Mouse (Mus musculus) limb, embryonic 15.5 days (tissue): ENCODE results near the gene Dbr1. TPM values are rescaled to one million over a fixed set of nuclear protein-coding genes. Genes with fewer than 3 reads are reported as not detected.

Experiments
- ATAC-seq: fragments of 200-750 bp; cut with Nextera tagmentation; 2 replicates; pipeline ENCODE4 v1.8.0; 2017; ENCODE audit warnings: low read depth, moderate TSS enrichment; ENCODE audit not compliant: insufficient number of reproducible peaks, low FRiP score, low TSS enrichment
- H3K27ac ChIP-seq: fragments of 300-500 bp; sonication (generic); 2 replicates; pipeline ENCODE4 v1.5.1; 2015; ENCODE audit warnings: moderate library complexity, mild to moderate bottlenecking, inconsistent platforms
- H3K27me3 ChIP-seq: fragments of 300-500 bp; sonication (generic); 2 replicates; pipeline ENCODE4 v1.6.1; 2015; ENCODE audit warnings: inconsistent platforms
- H3K36me3 ChIP-seq: fragments of 300-500 bp; sonication (generic); 2 replicates; pipeline ENCODE4 v1.6.1; 2015; ENCODE audit warnings: inconsistent platforms
- H3K4me1 ChIP-seq: fragments of 300-500 bp; sonication (generic); 2 replicates; pipeline ENCODE4 v1.6.1; 2015; ENCODE audit warnings: inconsistent platforms
- H3K4me2 ChIP-seq: fragments of 300-500 bp; sonication (generic); 2 replicates; pipeline ENCODE4 v1.6.1; 2015; ENCODE audit warnings: mild to moderate bottlenecking, inconsistent platforms
- H3K4me3 ChIP-seq: fragments of 300-500 bp; sonication (generic); 2 replicates; pipeline ENCODE4 v1.5.1; 2015; ENCODE audit warnings: mild to moderate bottlenecking, inconsistent platforms
- H3K9ac ChIP-seq: fragments of 300-500 bp; sonication (generic); 2 replicates; pipeline ENCODE4 v1.6.1; 2015; ENCODE audit warnings: inconsistent platforms
- H3K9me3 ChIP-seq: fragments of 300-500 bp; sonication (generic); 2 replicates; pipeline ENCODE4 v1.6.1; 2016; ENCODE audit warnings: inconsistent platforms
- WGBS: fragments of 180-500 bp; shearing (Covaris S2); methylation state at CpG from one replicate; pipeline ENCODE4 v1.1.7; 2015; 5-methylcytosine and 5-hydroxymethylcytosine counted together
- polyA plus RNA-seq: library from polyadenylated mRNA; unstranded; fragments of >200 nt; fragmentation: Nextera tagmentation; extraction: Ambion mirVana; gene quantifications from 2 replicates; pipeline ENCODE4 v1.2.1, GENCODE M21; 2015

Dbr1 gene
- polyA plus RNA-seq, 1 experiment from 2014 or later = 29.0 TPM

DNA sequence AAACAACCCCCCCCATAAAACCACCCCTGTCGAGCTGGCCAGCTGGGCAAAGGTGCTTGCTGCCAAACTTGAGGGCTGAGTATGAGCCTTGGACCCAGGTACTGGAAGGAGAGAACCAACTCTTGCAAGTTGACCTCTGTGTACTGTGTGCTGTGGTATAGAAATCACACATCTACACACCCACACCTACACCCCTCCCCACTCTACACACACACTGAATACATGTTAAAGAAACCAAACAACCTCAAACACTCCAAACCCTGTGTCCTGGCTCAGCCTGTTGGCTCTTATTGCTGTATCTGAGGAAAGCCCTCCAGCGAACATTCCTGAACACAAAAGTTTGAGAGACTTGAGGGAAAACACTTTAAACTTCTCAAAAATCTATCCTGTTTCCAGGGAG, 47.4 kb downstream of the Dbr1 start:
- no peak for ATAC-seq
- no peak overlapping the region for H3K9ac ChIP-seq
- no peak overlapping the region for H3K27ac ChIP-seq
- H3K4me1 ChIP-seq = no peaks in the 10 kb centered on the region
- WGBS = 36% methylated on average over 2 of the region's 2 CpGs
- H3K4me2 ChIP-seq = no peak overlapping the region
- no peaks in the 10 kb centered on the region for H3K36me3 ChIP-seq
- H3K27me3 ChIP-seq = no peaks in the 10 kb centered on the region
- no peaks in the 10 kb centered on the region for H3K9me3 ChIP-seq
- H3K4me3 ChIP-seq = no peak overlapping the region

DNA sequence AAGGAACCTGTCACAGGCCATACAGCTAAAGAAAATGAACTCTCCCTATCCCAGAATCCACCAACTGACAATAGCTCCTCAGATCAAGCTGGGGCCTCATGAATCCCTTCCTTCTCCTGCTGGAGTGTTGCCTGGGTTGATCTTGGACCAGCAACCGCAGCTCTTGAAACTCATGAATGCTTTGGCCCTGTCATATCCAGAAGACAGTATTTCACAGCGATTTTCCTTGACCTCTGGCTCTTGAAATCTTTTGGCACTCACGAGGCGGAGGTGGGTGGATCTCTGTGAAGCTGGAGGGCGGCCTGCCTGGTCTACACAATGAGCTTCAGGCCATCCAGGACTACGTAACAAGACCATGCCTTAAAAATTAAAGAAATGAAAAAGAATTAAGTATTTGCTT, 48.5 kb downstream of the Dbr1 start:
- Histone ChIP-seq H3K27ac (no peak overlapping the region), H3K9ac (no peak overlapping the region), H3K4me3 (no peak overlapping the region), H3K27me3 (no peaks in the 10 kb centered on the region), H3K4me1 (peaks cover 4% of the 10 kb centered on the region; the same call in 1 of the 2 replicates), H3K36me3 (no peaks in the 10 kb centered on the region), H3K4me2 (no peak overlapping the region), H3K9me3 (no peaks in the 10 kb centered on the region)
- no peak for ATAC-seq
- WGBS = 80% methylated on average over 6 of the region's 6 CpGs

DNA sequence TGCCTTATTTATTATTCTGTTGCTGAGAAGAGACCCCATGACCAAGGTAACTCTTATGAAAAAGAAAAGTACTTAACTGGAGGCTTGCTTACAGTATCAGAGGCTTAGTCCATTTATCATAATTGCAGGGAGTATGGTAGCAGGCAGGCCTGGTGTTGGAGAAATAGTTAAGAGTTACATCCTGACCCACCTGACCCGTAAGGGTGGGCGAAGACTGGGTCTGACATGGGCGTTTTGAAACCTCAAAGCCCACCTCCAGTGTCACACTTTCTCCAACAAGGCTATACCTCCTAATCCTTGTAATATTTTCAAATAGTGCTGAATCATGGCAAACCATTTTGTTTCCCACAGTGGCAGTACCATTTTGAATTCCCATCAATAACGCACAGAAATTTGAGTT, 53.0 kb downstream of the Dbr1 start:
- Histone ChIP-seq H3K4me2 (peak overlapping the region; percentile 67), H3K27me3 (no peaks in the 10 kb centered on the region), H3K9me3 (no peaks in the 10 kb centered on the region), H3K36me3 (no peaks in the 10 kb centered on the region), H3K27ac (peak overlapping the region; percentile 94; the same call in 1 of the 2 replicates), H3K4me1 (peaks cover 18% of the 10 kb centered on the region; the same call in 1 of the 2 replicates), H3K4me3 (peak overlapping the region; percentile 65; the same call in 1 of the 2 replicates), H3K9ac (no peak overlapping the region)
- WGBS = 63% methylated on average over 4 of the region's 4 CpGs
- no peak for ATAC-seq

DNA sequence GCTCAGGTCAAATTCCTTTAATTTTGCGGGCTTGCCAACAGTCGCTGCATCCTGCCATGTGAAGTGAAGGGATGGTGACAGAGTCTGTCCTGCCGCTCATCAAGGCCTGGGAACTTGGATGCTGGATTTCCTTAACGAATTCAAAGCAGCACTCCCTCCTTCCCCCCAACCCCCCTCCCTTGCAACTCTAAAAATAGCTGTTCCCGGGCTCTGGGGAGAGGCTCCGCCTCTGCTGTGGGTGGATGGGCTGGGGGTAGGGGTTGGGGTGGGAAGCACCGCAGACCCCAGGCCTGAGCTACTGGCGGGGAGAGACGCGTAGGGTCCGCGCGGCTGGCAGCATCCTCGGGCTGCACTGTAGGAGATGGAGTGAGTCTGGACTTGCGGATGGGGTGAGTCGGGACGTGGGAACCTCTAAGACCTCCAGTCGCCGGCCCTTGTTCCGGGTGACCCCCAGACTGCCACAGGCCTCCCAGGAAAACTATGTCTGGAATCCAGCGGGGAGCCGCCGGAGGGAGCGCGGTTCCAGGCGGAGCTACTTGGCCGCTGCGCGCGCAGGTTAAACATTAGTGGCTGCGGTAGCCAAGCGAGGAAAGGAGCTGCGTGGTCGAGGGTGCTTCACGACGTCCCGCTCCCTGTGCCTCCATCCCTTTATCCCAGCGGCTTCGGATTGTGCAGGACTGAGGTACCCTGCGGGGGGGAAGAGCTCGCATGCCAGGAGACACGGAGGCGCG, 53.8 kb downstream of the Dbr1 start, which contains the start of gene Dzip1l:
TSS of gene Dzip1l (plus strand) at position 216 of the 731 bp plus-strand sequence.
- ATAC-seq = peak; percentile 86
- Histone ChIP-seq H3K9me3 (no peaks in the 10 kb centered on the region), H3K4me2 (peak within 1 kb of the TSS; percentile 67), H3K36me3 (peaks cover 6% of the 10 kb centered on the region; the same call in 1 of the 2 replicates), H3K4me3 (peak within 1 kb of the TSS; percentile 65), H3K27me3 (no peaks in the 10 kb centered on the region), H3K9ac (peak within 1 kb of the TSS; percentile 61), H3K27ac (peak within 1 kb of the TSS; percentile 94), H3K4me1 (peaks cover 18% of the 10 kb centered on the region; the same call in 1 of the 2 replicates)
- WGBS = under 1% methylated on average over 44 of the region's 44 CpGs

DNA sequence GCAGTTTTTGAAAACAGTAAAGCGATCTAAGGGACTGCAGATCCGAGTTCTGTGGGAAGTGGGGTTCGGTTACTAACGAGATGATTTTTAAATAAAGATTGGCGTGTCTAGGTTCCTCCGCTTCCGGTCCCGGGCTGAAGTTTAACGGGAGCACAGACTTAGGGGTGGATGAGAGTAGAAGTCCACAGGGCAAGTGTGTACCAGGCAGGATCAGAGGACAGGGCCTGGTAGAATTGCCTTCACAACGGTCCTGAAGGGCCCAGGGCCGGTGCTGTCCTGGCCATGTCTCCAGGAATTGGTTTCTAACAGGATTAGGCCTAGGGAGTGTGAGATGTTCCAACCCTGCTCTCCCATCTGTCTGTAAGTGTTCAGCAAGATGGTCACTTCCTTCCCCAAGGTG, 54.5 kb downstream of the Dbr1 start:
- WGBS = 1% methylated on average over 11 of the region's 11 CpGs
- Histone ChIP-seq H3K27me3 (no peaks in the 10 kb centered on the region), H3K27ac (peak overlapping the region; percentile 94), H3K9ac (peak overlapping the region; percentile 61), H3K4me3 (peak overlapping the region; percentile 65), H3K4me2 (peak overlapping the region; percentile 67), H3K4me1 (peaks cover 18% of the 10 kb centered on the region; the same call in 1 of the 2 replicates), H3K9me3 (no peaks in the 10 kb centered on the region), H3K36me3 (peaks cover 12% of the 10 kb centered on the region)
- ATAC-seq = peak; percentile 11; the same call in 1 of the 2 replicates

DNA sequence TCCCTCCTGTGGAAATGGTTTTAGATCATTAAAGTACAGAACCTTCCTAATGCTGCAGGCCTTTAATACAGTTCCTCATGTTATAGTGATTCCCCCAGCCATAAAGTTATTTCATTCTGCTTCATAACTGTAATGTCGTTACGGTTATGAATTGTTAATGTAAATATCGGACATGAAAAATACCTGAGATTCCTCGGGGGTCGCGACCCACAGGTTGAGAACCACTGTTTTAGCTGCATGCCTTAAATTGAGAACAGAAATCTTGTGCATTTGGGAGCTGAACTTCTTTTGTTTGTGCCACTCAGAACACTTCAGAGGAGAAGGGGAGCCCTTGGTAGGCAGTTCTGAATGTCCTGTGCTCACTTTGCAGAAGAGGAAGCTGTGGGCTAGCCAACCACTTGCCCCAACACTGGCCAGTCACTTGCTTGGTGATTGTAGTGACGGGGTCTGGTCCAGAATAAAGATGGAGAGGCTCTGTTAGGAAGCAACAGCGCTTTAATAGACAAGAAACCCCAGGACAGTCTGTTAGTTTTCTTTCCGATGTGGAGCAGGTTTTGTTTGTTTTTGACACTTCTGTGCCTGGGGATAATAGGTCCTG, 55.0 kb downstream of the Dbr1 start:
- H3K4me1 ChIP-seq = peaks cover 18% of the 10 kb centered on the region; the same call in 1 of the 2 replicates
- peak overlapping the region; percentile 65 for H3K4me3 ChIP-seq
- H3K27ac ChIP-seq = peak overlapping the region; percentile 94
- peak overlapping the region; percentile 67 for H3K4me2 ChIP-seq
- peaks cover 17% of the 10 kb centered on the region for H3K36me3 ChIP-seq
- H3K27me3 ChIP-seq = no peaks in the 10 kb centered on the region
- H3K9ac ChIP-seq = peak overlapping the region; percentile 61
- ATAC-seq = no peak
- 45% methylated on average over 9 of the region's 9 CpGs for WGBS
- H3K9me3 ChIP-seq = no peaks in the 10 kb centered on the region

DNA sequence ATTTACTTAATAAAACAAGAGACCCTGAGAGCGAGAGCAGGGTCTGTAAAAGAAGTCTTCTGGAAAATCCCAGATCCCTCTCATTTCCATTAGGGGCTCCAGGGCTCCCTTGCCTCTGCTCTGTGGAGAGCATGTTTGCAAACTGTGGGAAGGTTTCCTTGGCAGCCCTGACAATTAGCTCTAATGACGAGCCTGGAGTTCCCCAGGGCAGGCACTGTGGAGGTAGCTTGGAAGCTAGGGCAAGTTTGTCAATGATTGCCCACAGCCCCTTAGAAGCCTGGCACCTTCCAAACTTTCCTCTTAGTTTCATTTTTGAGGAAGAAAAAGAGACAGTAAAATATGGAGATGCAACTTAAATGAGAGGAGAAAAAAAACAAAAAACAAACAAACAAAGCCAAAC, 56.2 kb downstream of the Dbr1 start:
- no peaks in the 10 kb centered on the region for H3K9me3 ChIP-seq
- no peak for ATAC-seq
- no peak overlapping the region for H3K9ac ChIP-seq
- peaks cover 18% of the 10 kb centered on the region; the same call in 1 of the 2 replicates for H3K4me1 ChIP-seq
- no peaks in the 10 kb centered on the region for H3K27me3 ChIP-seq
- H3K4me3 ChIP-seq = no peak overlapping the region
- peaks cover 27% of the 10 kb centered on the region for H3K36me3 ChIP-seq
- no peak overlapping the region; the same call in 1 of the 2 replicates for H3K27ac ChIP-seq
- WGBS = 39% methylated on average over 2 of the region's 2 CpGs
- no peak overlapping the region for H3K4me2 ChIP-seq

DNA sequence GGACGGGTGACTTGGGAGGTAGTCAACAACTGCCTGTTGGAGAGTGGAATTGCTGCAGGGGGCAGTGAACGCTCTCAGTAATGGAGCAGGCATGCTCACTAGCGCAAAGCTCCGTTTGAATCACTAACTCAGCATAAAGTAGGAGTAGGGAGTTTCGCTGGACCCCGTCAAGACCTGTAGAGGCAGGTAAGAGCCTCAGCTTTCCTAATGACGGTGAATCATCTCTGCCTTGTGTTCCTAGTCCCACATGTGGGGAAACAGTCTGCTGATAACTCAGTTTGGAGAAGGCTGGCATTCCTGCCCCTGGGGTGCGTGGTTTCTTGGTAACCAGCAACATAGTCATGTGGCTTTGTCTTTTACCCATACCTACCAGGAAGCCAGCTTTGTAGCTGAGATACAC, 56.7 kb downstream of the Dbr1 start:
- Histone ChIP-seq H3K9me3 (no peaks in the 10 kb centered on the region), H3K27ac (no peak overlapping the region; the same call in 1 of the 2 replicates), H3K4me1 (peaks cover 18% of the 10 kb centered on the region; the same call in 1 of the 2 replicates), H3K4me3 (no peak overlapping the region), H3K27me3 (no peaks in the 10 kb centered on the region), H3K9ac (no peak overlapping the region), H3K36me3 (peaks cover 31% of the 10 kb centered on the region), H3K4me2 (no peak overlapping the region)
- 53% methylated on average over 8 of the region's 8 CpGs for WGBS
- no peak for ATAC-seq

Other genes starting within 250 kb of the Dbr1 start
- 1.6 and 2.3 TPM in 2 replicates for gene Esyt3, start 217.2 kb upstream of the Dbr1 start, polyA plus RNA-seq
- gene Mras, start 138.4 kb upstream of the Dbr1 start, polyA plus RNA-seq = 25.3 and 27.7 TPM in 2 replicates
- not detected in 2 replicates for gene Nme9, start 124.3 kb upstream of the Dbr1 start, polyA plus RNA-seq
- gene Armc8, start 6.9 kb upstream of the Dbr1 start, polyA plus RNA-seq = 19.5 and 20.2 TPM in 2 replicates
- 0.06 and 0.16 TPM in 2 replicates for gene A4gnt, start 36.7 kb downstream of the Dbr1 start, polyA plus RNA-seq
- gene Dzip1l, start 53.7 kb downstream of the Dbr1 start, polyA plus RNA-seq = 20.8 and 21.8 TPM in 2 replicates
- gene Cldn18, start 141.5 kb downstream of the Dbr1 start, polyA plus RNA-seq = 0.15 TPM in 1 of 2 replicates, not detected in the other